Mouse (Mus musculus): ENCODE data around the gene Gja5.

GRCm38 (mm10) chr3:97117511-97117910, 213.0 kb downstream of the Gja5 start:
- no peak for TF ChIP-seq POLR2A (IDR thresholded peaks at IDR 0.05; ENCODE audit: borderline replicate concordance, control insufficient read depth, low read depth, low read length)
- no peak for TF ChIP-seq CTCF (IDR thresholded peaks at IDR 0.05; ENCODE audit: control insufficient read depth, insufficient read depth, low read length)

Measured in bone marrow, adult 2 months (tissue).